Comparison of ENCODE assay signal across 9 mouse cellular contexts in genomic region chr8:84182833-84183232, GRCm38 (mm10). TPM values are rescaled to one million over a fixed set of nuclear protein-coding genes. Genes with fewer than 3 reads are reported as not detected.
A peak's percentile ranks its signal among the peaks of the same experiment; 100 is the strongest.
DNase-seq lines count a peak whose midpoint lies in the region; ATAC-seq and TF ChIP-seq lines count a peak whose summit lies in the region.
"Had no signal": no experiment of that assay in that cellular context is flagged by ENCODE, and none has a peak within 500 bp of the region (broad histone marks: within the 10 kb centered on the region; RNA-seq: fewer than 3 reads in every experiment).

No protein-coding gene starts in this region.

- no peak for TF ChIP-seq POLR2A in cortical plate, adult 2 months (IDR thresholded peaks at IDR 0.05; ENCODE audit: extremely low read depth, insufficient read depth, low read length)

- ATAC-seq in heart, postnatal 0 days (ENCODE audit: insufficient read depth, low read depth), result no peak
- ATAC-seq in hindbrain, embryonic 13.5 days (ENCODE audit: low FRiP score), result peak; percentile 40; the same call in 1 of the 2 replicates
- no peak for ATAC-seq in midbrain, embryonic 13.5 days

- no peaks in the 10 kb centered on the region for H3K36me3 ChIP-seq in heart, postnatal 0 days (replicated peaks; ENCODE audit: control insufficient read depth, insufficient read depth, low read length)
- H3K36me3 ChIP-seq in hindbrain, embryonic 13.5 days, result peaks cover 6% of the 10 kb centered on the region; the same call in 1 of the 2 replicates
- peaks cover 4% of the 10 kb centered on the region; the same call in 1 of the 2 replicates for H3K36me3 ChIP-seq in midbrain, embryonic 13.5 days

- 61% methylated on average over 4 of the region's 4 CpGs for WGBS in heart, postnatal 0 days
- WGBS in hindbrain, embryonic 13.5 days, result 52% methylated on average over 4 of the region's 4 CpGs
- WGBS in midbrain, embryonic 13.5 days, result 49% methylated on average over 4 of the region's 4 CpGs

- no peak for TF ChIP-seq CTCF in heart, postnatal 0 days (IDR thresholded peaks at IDR 0.05; ENCODE audit: low read depth)
- no peak for TF ChIP-seq CTCF in cortical plate, adult 2 months (IDR thresholded peaks at IDR 0.05; ENCODE audit: extremely low read depth, insufficient read depth, low read length)

- H3K27ac ChIP-seq in heart, postnatal 0 days (ENCODE audit: low read depth), result peak overlapping the region; percentile 81; the same call in 1 of the 2 replicates
- H3K27ac ChIP-seq in cortical plate, adult 2 months (ENCODE audit: insufficient read depth, low read length), result no peak overlapping the region
- H3K27ac ChIP-seq in hindbrain, embryonic 13.5 days, result peak overlapping the region; percentile 96
- H3K27ac ChIP-seq in midbrain, embryonic 13.5 days, result peak overlapping the region; percentile 96

- peak overlapping the region; percentile 97 for H3K9ac ChIP-seq in heart, postnatal 0 days (replicated peaks; ENCODE audit: low read depth, low read length)
- peak overlapping the region; percentile 98 for H3K9ac ChIP-seq in hindbrain, embryonic 13.5 days
- H3K9ac ChIP-seq in midbrain, embryonic 13.5 days (replicated peaks), result peak overlapping the region; percentile 99

- intact Hi-C loops in heart, postnatal 14 days (cut with DNase I), result no loop called here
- intact Hi-C loops in left cerebral cortex, postnatal 36 days (cut with DNase I), result no loop called here

- DNase-seq in heart, postnatal 0 days (ENCODE audit: low spot score), result no peak
- no peak for DNase-seq in heart, postnatal 14 days
- DNase-seq in adrenal gland, postnatal 14 days, result no peak
- DNase-seq in left cerebral cortex, postnatal 36 days (ENCODE audit: low spot score in 2 of 2), result no peak
- no peak for DNase-seq in kidney, postnatal 10 days
- DNase-seq: layer of hippocampus, postnatal 36 days had no signal

- H3K9me3 ChIP-seq in heart, postnatal 0 days (replicated peaks; ENCODE audit: control insufficient read depth, low read length), result no peaks in the 10 kb centered on the region
- no peaks in the 10 kb centered on the region for H3K9me3 ChIP-seq in hindbrain, embryonic 13.5 days
- H3K9me3 ChIP-seq in midbrain, embryonic 13.5 days, result no peaks in the 10 kb centered on the region

- peak overlapping the region; percentile 99 for H3K4me2 ChIP-seq in heart, postnatal 0 days (ENCODE audit: low read depth, low read length)
- peak overlapping the region; percentile 79 for H3K4me2 ChIP-seq in hindbrain, embryonic 13.5 days
- H3K4me2 ChIP-seq in midbrain, embryonic 13.5 days (replicated peaks), result peak overlapping the region; percentile 86

- peaks cover 28% of the 10 kb centered on the region; the same call in 1 of the 2 replicates for H3K4me1 ChIP-seq in heart, postnatal 0 days (ENCODE audit: control insufficient read depth, insufficient read depth)
- peaks cover 2% of the 10 kb centered on the region for H3K4me1 ChIP-seq in cortical plate, adult 2 months (ENCODE audit: control insufficient read depth, insufficient read depth, low read length)
- H3K4me1 ChIP-seq in hindbrain, embryonic 13.5 days (replicated peaks), result peaks cover 72% of the 10 kb centered on the region
- H3K4me1 ChIP-seq in midbrain, embryonic 13.5 days (replicated peaks), result peaks cover 68% of the 10 kb centered on the region

- H3K27me3 ChIP-seq in heart, postnatal 0 days (ENCODE audit: control insufficient read depth, insufficient read depth, low read length), result no peaks in the 10 kb centered on the region
- peaks cover 8% of the 10 kb centered on the region for H3K27me3 ChIP-seq in hindbrain, embryonic 13.5 days
- peaks cover 10% of the 10 kb centered on the region for H3K27me3 ChIP-seq in midbrain, embryonic 13.5 days

- H3K4me3 ChIP-seq in heart, postnatal 0 days (ENCODE audit: low read depth, low read length), result peak overlapping the region; percentile 90
- peak overlapping the region; percentile 60 for H3K4me3 ChIP-seq in cortical plate, adult 2 months (ENCODE audit: insufficient read depth, low read length)
- peak overlapping the region; percentile 70 for H3K4me3 ChIP-seq in hindbrain, embryonic 13.5 days
- peak overlapping the region; percentile 80 for H3K4me3 ChIP-seq in midbrain, embryonic 13.5 days (replicated peaks)

- TF ChIP-seq EP300 in heart, postnatal 0 days (IDR thresholded peaks at IDR 0.05; ENCODE audit: low read depth), result no peak

RNA-seq across cellular contexts. Expression of gene Nanos3, which starts 2.2 kb away (rescaled TPM):
- total RNA-seq in heart, postnatal 0 days (2014; rRNA removed; ENCODE audit: low replicate concordance), result 1.4 TPM in 1 of 2 replicates, not detected in the other
- polyA plus RNA-seq in heart, postnatal 0 days (2015; fragmentation: Nextera tagmentation; extraction: Ambion mirVana), result 4.6 and 6.0 TPM in 2 replicates
- total RNA-seq in heart, postnatal 14 days (2021), result 1 to 10 TPM; 1.8 to 2.0 TPM
- 1.8 and 3.6 TPM in 2 replicates for polyA plus RNA-seq in cortical plate, adult 2 months (2012; rRNA removed)
- 10.3 and 10.9 TPM in 2 replicates for polyA plus RNA-seq in hindbrain, embryonic 13.5 days (2015; fragmentation: Nextera tagmentation; extraction: Ambion mirVana)
- polyA plus RNA-seq in midbrain, embryonic 13.5 days (2015; fragmentation: Nextera tagmentation; extraction: Ambion mirVana), result 8.8 and 11.6 TPM in 2 replicates
- 0.67 and 1.2 TPM in 2 replicates for total RNA-seq in adrenal gland, postnatal 14 days (2021)
- total RNA-seq in left cerebral cortex, postnatal 36 days (2021), result 1 to 10 TPM; 3.7 to 3.9 TPM

RNA-seq across cellular contexts. Expression of gene 4930432K21Rik, which starts 35.0 kb away (rescaled TPM):
- total RNA-seq in heart, postnatal 0 days (2014; rRNA removed; ENCODE audit: low replicate concordance), result 0.43 TPM in 1 of 2 replicates, not detected in the other
- polyA plus RNA-seq in heart, postnatal 0 days (2015; fragmentation: Nextera tagmentation; extraction: Ambion mirVana), result 0.34 and 0.48 TPM in 2 replicates
- under 1 TPM; 0.33 to 0.37 TPM for total RNA-seq in heart, postnatal 14 days (2021)
- polyA plus RNA-seq in cortical plate, adult 2 months (2012; rRNA removed), result 2.7 and 3.0 TPM in 2 replicates
- 1.9 and 2.9 TPM in 2 replicates for polyA plus RNA-seq in hindbrain, embryonic 13.5 days (2015; fragmentation: Nextera tagmentation; extraction: Ambion mirVana)
- polyA plus RNA-seq in midbrain, embryonic 13.5 days (2015; fragmentation: Nextera tagmentation; extraction: Ambion mirVana), result 2.3 and 2.7 TPM in 2 replicates
- total RNA-seq in adrenal gland, postnatal 14 days (2021), result 0.49 and 0.82 TPM in 2 replicates
- 1 to 10 TPM; 1.7 to 2.1 TPM for total RNA-seq in left cerebral cortex, postnatal 36 days (2021)

RNA-seq across cellular contexts. Expression of gene Cc2d1a, which starts 35.1 kb away (rescaled TPM):
- total RNA-seq in heart, postnatal 0 days (2014; rRNA removed; ENCODE audit: low replicate concordance), result 13.1 and 17.1 TPM in 2 replicates
- polyA plus RNA-seq in heart, postnatal 0 days (2015; fragmentation: Nextera tagmentation; extraction: Ambion mirVana), result 8.4 and 10.2 TPM in 2 replicates
- 10 to 100 TPM; 12.8 to 13.5 TPM for total RNA-seq in heart, postnatal 14 days (2021)
- polyA plus RNA-seq in cortical plate, adult 2 months (2012; rRNA removed), result 38.0 and 42.3 TPM in 2 replicates
- 24.4 and 26.5 TPM in 2 replicates for polyA plus RNA-seq in hindbrain, embryonic 13.5 days (2015; fragmentation: Nextera tagmentation; extraction: Ambion mirVana)
- 24.5 and 24.7 TPM in 2 replicates for polyA plus RNA-seq in midbrain, embryonic 13.5 days (2015; fragmentation: Nextera tagmentation; extraction: Ambion mirVana)
- 23.8 and 31.0 TPM in 2 replicates for total RNA-seq in adrenal gland, postnatal 14 days (2021)
- total RNA-seq in left cerebral cortex, postnatal 36 days (2021), result 10 to 100 TPM; 51.1 to 53.6 TPM

RNA-seq across cellular contexts. Expression of gene Zswim4, which starts 54.0 kb away (rescaled TPM):
- 23.8 and 31.4 TPM in 2 replicates for total RNA-seq in heart, postnatal 0 days (2014; rRNA removed; ENCODE audit: low replicate concordance)
- 4.6 and 5.8 TPM in 2 replicates for polyA plus RNA-seq in heart, postnatal 0 days (2015; fragmentation: Nextera tagmentation; extraction: Ambion mirVana)
- 10 to 100 TPM in 1 of 2 experiments, 1 to 10 TPM in 1; 9.1 to 10.1 TPM for total RNA-seq in heart, postnatal 14 days (2021)
- polyA plus RNA-seq in cortical plate, adult 2 months (2012; rRNA removed), result 12.2 and 13.6 TPM in 2 replicates
- 38.5 and 39.1 TPM in 2 replicates for polyA plus RNA-seq in hindbrain, embryonic 13.5 days (2015; fragmentation: Nextera tagmentation; extraction: Ambion mirVana)
- polyA plus RNA-seq in midbrain, embryonic 13.5 days (2015; fragmentation: Nextera tagmentation; extraction: Ambion mirVana), result 44.9 and 47.4 TPM in 2 replicates
- total RNA-seq in adrenal gland, postnatal 14 days (2021), result 32.3 and 39.5 TPM in 2 replicates
- 10 to 100 TPM; 12.5 to 16.9 TPM for total RNA-seq in left cerebral cortex, postnatal 36 days (2021)

RNA-seq across cellular contexts. Expression of gene Podnl1, which starts 57.0 kb away (rescaled TPM):
- total RNA-seq in heart, postnatal 0 days (2014; rRNA removed; ENCODE audit: low replicate concordance), result not detected in 2 replicates
- polyA plus RNA-seq in heart, postnatal 0 days (2015; fragmentation: Nextera tagmentation; extraction: Ambion mirVana), result 0.04 TPM in 2 replicates
- under 1 TPM in 1 of 2 experiments, not detected in 1; 0.12 TPM for total RNA-seq in heart, postnatal 14 days (2021)
- not detected in 2 replicates for polyA plus RNA-seq in cortical plate, adult 2 months (2012; rRNA removed)
- 0.48 and 0.52 TPM in 2 replicates for polyA plus RNA-seq in hindbrain, embryonic 13.5 days (2015; fragmentation: Nextera tagmentation; extraction: Ambion mirVana)
- polyA plus RNA-seq in midbrain, embryonic 13.5 days (2015; fragmentation: Nextera tagmentation; extraction: Ambion mirVana), result 0.44 and 0.57 TPM in 2 replicates
- total RNA-seq in adrenal gland, postnatal 14 days (2021), result 0.44 and 1.1 TPM in 2 replicates
- total RNA-seq in left cerebral cortex, postnatal 36 days (2021), result not detected
- total RNA-seq: layer of hippocampus, postnatal 36 days had no signal
